In the genomic region with DNA sequence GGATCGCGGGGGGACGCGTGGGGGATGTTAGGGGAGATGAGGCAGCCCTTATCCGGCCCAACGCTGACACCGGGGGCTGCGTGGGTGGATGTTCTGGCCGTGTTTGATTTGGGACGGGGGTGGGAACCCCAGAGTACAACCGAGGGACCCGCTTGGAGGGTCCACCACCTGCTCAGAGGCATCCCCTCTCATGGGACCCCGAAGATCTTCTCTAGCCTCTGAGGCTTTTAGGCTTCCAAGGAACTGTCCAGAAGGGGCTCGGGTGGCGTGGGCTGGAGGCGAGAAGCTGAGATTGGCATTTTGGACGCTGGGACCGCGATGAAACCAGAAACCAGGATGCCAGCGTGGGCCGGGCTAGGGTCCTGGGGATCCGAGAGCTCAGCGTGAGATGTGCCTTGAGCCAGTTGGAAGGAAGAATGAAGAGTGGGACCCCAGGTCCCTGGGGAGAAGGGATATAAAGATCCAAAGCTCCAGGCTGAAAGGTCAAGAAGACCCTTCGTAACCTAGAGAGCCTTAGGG, we compare ENCODE assay signal across 8 mouse cellular contexts. TPM values are rescaled to one million over a fixed set of nuclear protein-coding genes. Genes with fewer than 3 reads are reported as not detected.
DNase-seq lines count a peak whose midpoint lies in the region; ATAC-seq and TF ChIP-seq lines count a peak whose summit lies in the region.

No protein-coding gene starts in this region.

- peak overlapping the region; percentile 96 for H3K4me2 ChIP-seq in heart, embryonic 16.5 days (ENCODE audit: low read depth, low read length)
- H3K4me2 ChIP-seq in liver, embryonic 13.5 days, result peak overlapping the region; percentile 97
- H3K4me2 ChIP-seq in neural tube, embryonic 15.5 days, result peak overlapping the region; percentile 87

- H3K9ac ChIP-seq in heart, embryonic 16.5 days (ENCODE audit: low read length), result peak overlapping the region; percentile 90
- H3K9ac ChIP-seq in liver, embryonic 13.5 days, result peak overlapping the region; percentile 78
- peak overlapping the region; percentile 95 for H3K9ac ChIP-seq in neural tube, embryonic 15.5 days (replicated peaks)

- no peak for TF ChIP-seq POLR2A in testis, adult 2 months (IDR thresholded peaks at IDR 0.05; ENCODE audit: control insufficient read depth, low read depth, low read length)

- peaks cover 12% of the 10 kb centered on the region for H3K4me1 ChIP-seq in testis, adult 2 months (ENCODE audit: control insufficient read depth, insufficient read depth, low read length)
- peaks cover 16% of the 10 kb centered on the region for H3K4me1 ChIP-seq in heart, embryonic 16.5 days (ENCODE audit: control insufficient read depth, insufficient read depth, low read length)
- H3K4me1 ChIP-seq in liver, embryonic 13.5 days (replicated peaks), result peaks cover 28% of the 10 kb centered on the region
- peaks cover 45% of the 10 kb centered on the region for H3K4me1 ChIP-seq in neural tube, embryonic 15.5 days

- DNase-seq in adrenal gland, postnatal 36 days, result peak; percentile 13 to 18
- no peak for DNase-seq in adrenal gland, adult 2 months
- DNase-seq in testis, postnatal 14 days (ENCODE audit: low spot score), result no peak
- DNase-seq in liver, embryonic 13.5 days, result no peak
- DNase-seq in gastrocnemius, postnatal 14 days, result no peak

- peak overlapping the region; percentile 86 for H3K4me3 ChIP-seq in testis, adult 2 months (ENCODE audit: control insufficient read depth, low read depth, low read length)
- peak overlapping the region; percentile 92 for H3K4me3 ChIP-seq in heart, embryonic 16.5 days (ENCODE audit: low read length)
- peak overlapping the region; percentile 75 for H3K4me3 ChIP-seq in liver, embryonic 13.5 days (replicated peaks)
- H3K4me3 ChIP-seq in neural tube, embryonic 15.5 days (replicated peaks), result peak overlapping the region; percentile 94

- H3K36me3 ChIP-seq in testis, adult 2 months (ENCODE audit: control insufficient read depth, insufficient read depth, low read length), result no peaks in the 10 kb centered on the region
- no peaks in the 10 kb centered on the region for H3K36me3 ChIP-seq in heart, embryonic 16.5 days (ENCODE audit: control insufficient read depth, insufficient read depth)
- no peaks in the 10 kb centered on the region for H3K36me3 ChIP-seq in liver, embryonic 13.5 days
- no peaks in the 10 kb centered on the region for H3K36me3 ChIP-seq in neural tube, embryonic 15.5 days

- no peaks in the 10 kb centered on the region for H3K9me3 ChIP-seq in heart, embryonic 16.5 days (replicated peaks; ENCODE audit: control insufficient read depth, low read length)
- no peaks in the 10 kb centered on the region for H3K9me3 ChIP-seq in liver, embryonic 13.5 days (replicated peaks)
- no peaks in the 10 kb centered on the region for H3K9me3 ChIP-seq in neural tube, embryonic 15.5 days (replicated peaks)

- ATAC-seq in heart, embryonic 16.5 days (replicated peaks; ENCODE audit: extremely low read depth, insufficient read depth, low FRiP score), result 0 out of 2 replicates have a peak, but pooled peaks have one; percentile 1
- ATAC-seq in liver, embryonic 13.5 days (ENCODE audit: low read depth), result no peak; the same call in 1 of the 2 replicates
- peak; percentile 14 for ATAC-seq in neural tube, embryonic 15.5 days (ENCODE audit: low FRiP score)

- H3K27me3 ChIP-seq in testis, adult 2 months (ENCODE audit: control insufficient read depth, insufficient read depth, low read length), result no peaks in the 10 kb centered on the region
- H3K27me3 ChIP-seq in heart, embryonic 16.5 days (ENCODE audit: control insufficient read depth, insufficient read depth, low read length), result no peaks in the 10 kb centered on the region
- 0 out of 2 replicates have a peak, but pooled peaks cover 5% of the 10 kb centered on the region for H3K27me3 ChIP-seq in liver, embryonic 13.5 days
- H3K27me3 ChIP-seq in neural tube, embryonic 15.5 days (replicated peaks), result no peaks in the 10 kb centered on the region

- H3K27ac ChIP-seq in testis, adult 2 months (ENCODE audit: control insufficient read depth, insufficient read depth, low read depth, low read length), result no peak overlapping the region; the same call in 1 of the 2 replicates
- peak overlapping the region; percentile 98 for H3K27ac ChIP-seq in heart, embryonic 16.5 days (ENCODE audit: low read length)
- peak overlapping the region; percentile 72 for H3K27ac ChIP-seq in liver, embryonic 13.5 days
- H3K27ac ChIP-seq in neural tube, embryonic 15.5 days (replicated peaks), result peak overlapping the region; percentile 98

- intact Hi-C loops in gastrocnemius, postnatal 14 days (cut with DNase I; ENCODE audit: low total_unique reads), result loop anchor here (2.0 to 10.0 kb wide), 2 partner anchors 191 to 253 kb away; no protein-coding TSS in a partner anchor

- TF ChIP-seq CTCF in testis, adult 2 months (IDR thresholded peaks at IDR 0.05; ENCODE audit: control insufficient read depth, insufficient read depth, insufficient replicate concordance, low read depth, low read length), result no peak

- under 1% methylated on average over 24 of the region's 24 CpGs for WGBS in heart, embryonic 16.5 days
- WGBS in liver, embryonic 13.5 days (ENCODE audit: insufficient replicate concordance), result under 1% methylated on average over 24 of the region's 24 CpGs
- WGBS in neural tube, embryonic 15.5 days, result under 1% methylated on average over 24 of the region's 24 CpGs

RNA-seq across cellular contexts. Expression of gene Mgat5, which starts 0.7 kb away (rescaled TPM):
- 10 to 100 TPM; 11.4 to 11.8 TPM for total RNA-seq in adrenal gland, postnatal 36 days (2021)
- 10 to 100 TPM; 11.2 to 14.0 TPM for total RNA-seq in adrenal gland, adult 2 months (2021)
- 2.8 and 3.3 TPM in 2 replicates for polyA plus RNA-seq in adrenal gland, adult 2 months (2012; rRNA removed)
- 15.7 and 16.2 TPM in 2 replicates for polyA plus RNA-seq in testis, adult 2 months (2012; rRNA removed)
- 4.6 and 5.1 TPM in 2 replicates for polyA plus RNA-seq in heart, embryonic 16.5 days (2015; fragmentation: Nextera tagmentation; extraction: Ambion mirVana)
- polyA plus RNA-seq in liver, embryonic 13.5 days (2015; fragmentation: Nextera tagmentation; extraction: Ambion mirVana), result 0.62 and 0.86 TPM in 2 replicates
- polyA plus RNA-seq in neural tube, embryonic 15.5 days (2015; fragmentation: Nextera tagmentation; extraction: Ambion mirVana), result 12.1 and 13.3 TPM in 2 replicates
- total RNA-seq in gastrocnemius, postnatal 14 days (2021), result 1 to 10 TPM; 2.1 to 2.5 TPM

Comparison
In these comparisons a context has a peak if more than half of its experiments do, and no peak if none do; other contexts are left out.
1. DNase-seq: peak in adrenal gland, postnatal 36 days (2 of 2); none in adrenal gland, adult 2 months (single experiment), testis, postnatal 14 days (single experiment), liver, embryonic 13.5 days (single experiment) and gastrocnemius, postnatal 14 days (single experiment).
2. Peak in every context shown above with its lines, with median percentiles within 50 percentile points of each other: H3K4me3 ChIP-seq, H3K4me2 ChIP-seq and H3K9ac ChIP-seq.